Mouse (Mus musculus): ENCODE results near the gene Matn3.

Gene Matn3

DNA sequence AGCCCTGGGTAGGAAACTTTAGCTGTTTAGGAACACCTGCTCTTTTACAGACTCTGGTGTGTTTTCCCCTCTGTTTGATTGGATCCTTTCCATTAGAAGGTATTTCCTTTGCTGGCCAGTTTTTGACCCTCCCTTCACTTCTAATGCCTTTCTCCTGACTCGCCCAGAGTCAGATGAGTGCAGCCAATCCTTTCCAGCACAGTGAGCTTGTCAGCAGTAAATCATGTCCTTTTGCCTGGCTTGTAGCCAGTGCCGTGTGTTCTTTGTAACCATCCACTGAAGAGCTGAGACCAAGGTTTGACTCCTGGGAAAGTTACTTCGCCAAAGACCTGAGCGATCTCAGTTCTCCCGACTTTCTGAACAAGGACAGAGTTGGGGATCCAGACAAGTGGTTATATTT is 12.4 kb upstream of the Matn3 start:
- CTCF ChIA-PET: interaction anchor here (0.6 kb wide), 1 partner anchor 623 kb away, joined by 3 read pairs; no protein-coding TSS in a partner anchor

DNA sequence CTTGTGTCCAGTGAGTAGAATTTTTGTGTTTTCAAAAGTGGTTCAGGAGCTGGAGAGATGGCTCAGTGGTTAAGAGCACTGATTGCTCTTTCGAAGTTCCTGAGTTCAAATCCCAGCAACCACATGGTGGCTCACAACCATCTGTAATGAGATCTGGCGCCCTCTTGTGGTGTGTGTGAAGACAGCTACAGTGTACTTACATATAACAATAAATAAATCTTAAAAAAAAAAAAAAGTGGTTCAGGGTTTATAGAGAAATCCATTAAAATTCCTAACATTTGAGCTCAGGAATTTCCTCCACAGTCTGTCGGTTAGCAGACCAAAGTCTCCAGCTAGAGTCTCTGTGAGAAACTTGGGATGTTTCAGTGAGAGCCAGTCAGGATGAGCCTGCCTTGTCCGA is 11.5 kb upstream of the Matn3 start:
- CTCF ChIA-PET: interaction anchor here (0.6 to 0.8 kb wide), 2 partner anchors 12 to 270 kb away, joined by 3 read pairs; no protein-coding TSS in a partner anchor

DNA sequence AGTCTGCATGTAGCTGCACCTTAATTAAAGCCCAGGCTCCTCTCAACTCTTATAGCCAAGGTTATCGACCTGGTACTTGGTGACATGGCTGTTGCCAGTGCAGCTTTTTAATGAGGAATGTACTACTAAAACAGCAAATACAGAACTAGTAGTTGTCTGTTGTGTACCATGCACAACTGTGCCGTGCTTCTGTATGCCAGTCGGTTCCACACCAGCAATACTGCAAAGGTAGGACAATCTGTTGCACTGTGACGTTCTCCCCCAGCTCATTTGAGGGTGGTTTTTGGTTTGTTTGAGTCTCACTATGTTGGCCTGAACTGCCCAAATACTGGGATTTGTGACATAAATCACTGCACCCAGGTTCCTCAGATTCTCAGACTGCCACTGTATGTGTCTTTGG is 8.2 kb upstream of the Matn3 start:
- CTCF ChIA-PET: interaction anchor here (0.6 kb wide), 1 partner anchor 10 kb away, joined by 11 read pairs; no protein-coding TSS in a partner anchor

DNA sequence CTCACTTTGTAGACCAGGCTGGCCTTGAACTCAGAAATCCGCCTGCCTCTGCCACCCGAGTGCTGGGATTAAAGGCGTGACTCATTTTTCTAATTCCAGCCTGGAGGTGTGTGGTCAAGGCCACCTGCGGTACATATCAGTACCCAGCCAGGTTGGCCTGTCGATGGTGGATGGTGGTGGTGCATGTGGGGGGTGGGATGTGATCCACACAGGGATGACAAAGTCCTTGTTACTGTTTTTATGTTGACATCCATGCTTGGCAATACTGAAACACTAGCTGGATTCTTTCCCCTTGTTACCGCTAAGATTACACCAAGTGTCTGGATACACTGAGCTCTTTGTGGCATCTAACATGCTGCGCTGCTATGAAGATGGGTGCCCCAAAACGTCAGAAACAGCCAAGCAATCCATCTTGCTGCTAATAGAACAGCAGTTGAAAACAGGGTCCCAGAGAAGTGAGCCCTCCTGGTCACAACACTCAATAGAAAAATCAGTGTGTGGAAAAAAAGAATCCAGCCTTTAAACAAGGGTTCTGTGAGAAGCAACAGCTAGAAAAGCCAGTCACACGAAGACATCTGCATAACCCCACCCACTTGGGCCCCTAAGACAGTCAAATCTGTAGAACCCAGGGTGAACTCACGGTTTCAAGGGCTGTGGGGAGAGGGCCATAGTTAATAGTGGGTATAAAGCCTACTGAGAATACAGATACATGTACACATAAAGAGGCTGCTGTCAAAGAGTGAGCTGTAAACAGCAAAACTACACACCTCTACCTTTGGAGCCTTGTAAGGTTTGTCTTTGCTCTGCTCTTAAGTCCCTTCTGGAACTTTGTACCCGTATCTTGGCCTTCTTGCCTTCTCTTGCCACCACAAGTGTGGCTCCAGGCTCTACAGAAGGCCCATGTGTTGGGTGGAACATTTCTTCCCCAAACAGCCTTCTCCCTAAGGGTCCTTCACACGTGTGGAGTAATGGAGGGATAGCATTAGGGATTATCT is 7.4 kb upstream of the Matn3 start:
- CTCF ChIA-PET: interaction anchor here (0.6 kb wide), 1 partner anchor 11 kb away, joined by 11 read pairs; no protein-coding TSS in a partner anchor

DNA sequence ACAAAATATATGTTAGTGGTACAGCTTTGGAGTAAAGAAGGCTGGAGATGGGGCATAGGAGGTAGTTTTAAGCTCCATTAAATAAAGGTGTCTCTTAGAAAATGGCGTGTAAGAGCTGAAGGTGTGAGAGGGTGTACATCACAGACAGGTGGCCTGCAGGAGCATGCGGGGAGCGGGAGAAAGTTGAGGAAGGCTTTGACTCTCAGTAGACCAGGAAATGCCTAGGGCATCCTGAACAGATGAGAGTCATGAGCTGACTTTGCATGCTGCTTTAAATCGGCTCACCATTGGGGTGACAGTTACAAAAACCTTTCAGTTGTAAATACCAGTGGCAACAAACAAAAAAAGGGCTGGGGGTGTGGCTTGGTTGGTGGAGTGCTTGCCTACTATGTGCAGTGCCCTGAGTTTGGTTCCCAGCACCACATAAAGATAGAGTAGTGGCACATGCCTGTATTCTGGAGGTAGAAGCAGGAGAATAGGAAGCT is 6.6 kb upstream of the Matn3 start:
- CTCF ChIA-PET: interaction anchor here (0.5 to 0.7 kb wide), 2 partner anchors 43 to 114 kb away, joined by 3 read pairs; no protein-coding TSS in a partner anchor

DNA sequence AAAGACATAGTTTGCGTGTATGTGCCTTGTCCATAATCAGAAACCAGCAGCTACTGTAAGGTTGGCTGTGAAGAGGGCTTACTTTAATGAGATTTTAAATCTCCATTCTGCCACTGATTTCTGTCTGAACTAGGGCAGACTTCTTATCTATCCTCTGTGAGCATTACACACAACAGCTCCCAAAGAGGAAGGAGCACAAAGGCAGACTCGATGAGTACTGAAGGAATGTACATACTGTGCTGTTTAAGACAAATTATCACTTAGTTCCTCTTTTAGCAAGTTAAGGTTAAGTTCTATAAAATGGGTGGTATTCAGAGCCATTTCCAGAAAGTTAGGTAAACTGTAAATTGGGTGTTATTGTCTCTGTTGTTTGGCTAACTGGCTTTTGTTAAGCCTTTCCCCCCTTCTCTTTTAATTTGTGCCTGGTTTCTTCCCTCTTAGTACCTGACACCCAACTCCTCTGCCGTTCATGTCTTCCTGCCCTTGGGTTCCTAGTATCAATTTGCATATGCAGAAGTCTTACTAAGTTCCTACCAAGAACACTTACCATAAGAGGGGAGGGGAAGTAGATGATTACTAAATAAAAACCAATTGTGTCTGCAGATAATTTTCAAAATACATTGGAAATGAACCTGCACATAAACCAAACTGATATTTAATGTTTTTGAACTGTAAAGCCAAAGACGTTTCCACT is 5.9 kb upstream of the Matn3 start:
- CTCF ChIA-PET: interaction anchor here (0.7 kb wide), 1 partner anchor 115 kb away, joined by 3 read pairs; no protein-coding TSS in a partner anchor

DNA sequence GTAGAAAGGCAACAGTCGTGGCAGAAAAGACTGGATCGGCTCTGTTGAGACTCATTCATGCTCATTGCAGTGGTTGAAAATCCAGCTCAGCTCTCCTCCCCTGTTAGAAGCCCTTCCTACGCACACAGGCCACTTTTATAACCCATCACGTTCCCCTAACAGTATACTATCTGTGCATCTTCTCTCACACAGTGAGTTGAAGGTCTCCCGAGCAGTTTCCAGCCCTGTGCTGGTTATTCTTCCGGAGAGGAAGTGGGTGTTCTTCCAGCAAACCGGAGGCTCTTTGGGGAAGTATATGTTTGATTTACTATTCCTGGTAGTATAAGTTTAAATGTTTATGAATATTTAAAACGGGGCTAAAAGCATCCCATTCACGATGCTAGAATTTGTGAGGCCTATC is 566 bp upstream of the Matn3 start:
- CTCF ChIA-PET: no interaction called here

DNA sequence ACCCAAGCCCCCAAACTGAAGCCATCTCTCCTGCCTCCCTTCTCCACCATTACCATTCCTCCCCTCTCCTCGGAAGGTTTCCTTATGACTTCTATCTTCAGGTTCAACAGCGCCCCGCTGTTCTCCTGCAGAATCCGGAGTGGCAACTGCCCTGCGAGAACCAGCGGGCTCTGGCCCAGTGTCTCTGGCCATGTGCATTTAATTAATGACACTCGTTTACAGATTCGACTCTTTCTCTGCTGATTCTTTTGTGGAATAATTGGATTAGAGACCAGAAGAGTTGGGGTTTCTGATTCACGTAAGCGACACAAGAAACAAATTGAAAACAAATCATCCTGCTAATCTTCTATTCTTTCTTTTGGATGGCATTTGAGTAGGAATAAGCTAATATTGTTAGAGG is 5.4 kb downstream of the Matn3 start:
- CTCF ChIA-PET: no interaction called here

DNA sequence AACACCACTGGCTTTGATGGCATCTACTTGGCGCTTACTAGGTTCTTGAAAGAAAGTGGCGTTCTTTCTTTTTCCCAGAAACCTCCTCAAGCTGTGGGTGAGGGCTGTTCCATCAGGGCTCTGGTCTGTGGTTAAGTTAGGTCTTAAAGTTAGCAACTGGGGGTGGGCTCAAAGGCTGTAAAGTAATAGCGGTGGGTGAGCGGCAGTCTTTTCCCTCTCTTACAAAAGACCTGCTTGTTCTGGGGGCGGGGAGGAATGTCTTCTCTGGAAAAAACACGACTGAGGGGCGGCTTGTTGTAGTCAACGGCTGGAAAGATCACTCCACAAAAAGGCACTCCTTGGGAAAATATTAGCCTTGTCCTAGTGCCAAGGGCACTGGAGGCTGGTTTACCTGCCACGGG is 6.4 kb downstream of the Matn3 start:
- CTCF ChIA-PET: no interaction called here

DNA sequence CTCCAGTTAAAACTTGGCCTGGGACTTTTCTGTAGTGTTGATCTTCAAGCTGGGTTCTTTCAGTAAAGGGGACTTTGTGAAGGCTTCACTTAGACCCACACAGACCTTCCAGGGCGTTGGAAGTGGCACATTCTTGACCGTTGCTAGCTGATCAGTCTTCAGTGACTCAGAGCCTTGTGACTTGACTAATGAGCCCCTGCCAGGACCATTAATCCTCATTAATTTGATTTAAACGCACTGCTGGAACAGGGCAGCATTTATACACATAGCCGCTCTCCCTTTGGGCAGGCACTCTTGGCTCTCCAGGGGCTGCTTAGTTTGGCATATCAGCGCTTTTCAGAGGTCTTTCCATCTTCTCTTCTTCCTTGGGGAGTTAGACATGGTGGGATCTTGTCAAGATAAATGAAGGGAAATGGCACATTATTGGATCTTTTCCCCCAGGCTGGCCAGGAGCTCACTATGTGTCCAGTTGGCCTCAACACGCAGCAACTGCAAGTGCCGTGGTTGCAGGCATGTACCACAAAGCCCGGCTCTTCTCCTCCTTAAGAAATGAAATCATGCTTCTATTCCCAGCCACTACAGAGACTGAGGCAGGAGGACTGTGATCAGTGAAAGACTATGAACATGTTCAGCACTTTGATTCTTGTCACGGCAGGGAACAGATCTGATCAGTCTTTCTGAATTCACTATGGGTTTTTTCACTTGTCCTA is 14.0 kb downstream of the Matn3 start:
- CTCF ChIA-PET: no interaction called here

DNA sequence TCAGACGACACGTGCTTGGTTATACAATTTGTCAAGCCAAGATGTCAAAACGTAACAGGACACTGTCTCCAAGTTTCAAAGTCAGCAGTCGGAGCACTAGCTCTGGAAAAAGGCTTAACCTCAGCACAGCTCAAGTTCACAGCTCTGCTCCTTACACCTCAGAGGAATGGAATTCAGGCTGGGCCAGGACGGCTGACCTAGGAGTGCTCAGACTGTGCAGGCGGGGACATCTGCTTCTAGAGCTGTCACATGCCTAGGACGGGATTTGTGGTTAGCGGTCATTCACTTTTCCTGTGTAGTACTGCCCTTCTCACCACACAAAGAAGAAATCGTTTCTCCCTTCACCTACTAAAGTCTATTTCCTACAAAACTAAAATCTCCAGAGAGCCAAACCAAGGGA is 22.1 kb downstream of the Matn3 start:
- CTCF ChIA-PET: no interaction called here

DNA sequence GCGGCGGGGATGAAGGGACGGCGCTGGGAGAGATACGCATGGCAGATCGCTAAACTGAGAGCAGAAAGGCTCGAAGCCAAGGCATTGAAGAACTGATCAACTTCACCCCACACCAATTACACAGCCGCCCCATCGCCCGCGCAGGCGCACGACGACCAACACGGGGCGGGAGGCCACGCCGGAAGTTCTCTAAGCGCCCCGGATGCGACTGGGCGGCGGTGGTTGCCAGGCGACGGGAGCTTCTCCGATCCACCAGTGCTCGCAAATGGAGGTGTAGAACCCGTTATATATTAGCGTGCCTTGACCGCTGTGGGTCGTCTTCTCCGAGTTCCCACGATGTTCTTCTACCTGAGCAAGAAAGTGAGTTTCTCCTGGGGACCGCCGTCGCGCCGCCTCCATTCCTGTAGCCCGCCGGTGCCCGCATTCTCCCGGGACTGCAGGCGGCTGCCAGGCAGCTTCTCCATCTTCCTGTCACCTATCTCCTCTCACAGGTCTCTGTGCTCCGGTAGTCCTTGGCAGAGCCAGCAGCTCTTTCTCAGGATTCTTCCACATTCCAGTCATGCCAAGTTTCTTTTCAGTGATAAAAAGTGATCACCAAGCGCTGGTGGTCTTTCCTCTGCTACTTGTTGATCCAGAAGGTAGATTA is 26.2 kb downstream of the Matn3 start, which contains the start of gene Wdr35:
Gene Wdr35, plus strand, starts transcription at position 73 of the 646 bp plus-strand sequence.
- CTCF ChIA-PET: interaction anchor here (0.6 kb wide), 1 partner anchor 51 kb away, joined by 3 read pairs; no protein-coding TSS in a partner anchor

DNA sequence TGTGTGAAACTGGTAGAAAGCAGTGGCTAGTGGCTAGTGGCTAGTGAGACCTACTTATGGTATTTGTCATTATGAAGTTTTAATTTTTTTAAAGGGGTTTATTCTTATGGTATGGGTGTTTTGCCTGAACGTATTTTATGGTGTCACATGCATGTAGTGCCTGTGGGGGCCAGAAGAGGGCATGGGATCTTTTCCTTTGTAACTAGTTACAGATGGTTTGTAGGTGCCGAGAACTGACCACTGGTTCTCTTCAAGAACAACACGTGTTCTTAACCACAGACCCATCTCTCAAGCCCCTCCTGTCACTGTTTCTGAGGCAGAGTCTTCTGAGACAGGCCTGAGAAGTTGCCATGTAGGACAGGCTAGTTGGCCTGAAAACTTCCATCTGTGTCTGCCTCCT is 27.3 kb downstream of the Matn3 start:
- CTCF ChIA-PET: no interaction called here

DNA sequence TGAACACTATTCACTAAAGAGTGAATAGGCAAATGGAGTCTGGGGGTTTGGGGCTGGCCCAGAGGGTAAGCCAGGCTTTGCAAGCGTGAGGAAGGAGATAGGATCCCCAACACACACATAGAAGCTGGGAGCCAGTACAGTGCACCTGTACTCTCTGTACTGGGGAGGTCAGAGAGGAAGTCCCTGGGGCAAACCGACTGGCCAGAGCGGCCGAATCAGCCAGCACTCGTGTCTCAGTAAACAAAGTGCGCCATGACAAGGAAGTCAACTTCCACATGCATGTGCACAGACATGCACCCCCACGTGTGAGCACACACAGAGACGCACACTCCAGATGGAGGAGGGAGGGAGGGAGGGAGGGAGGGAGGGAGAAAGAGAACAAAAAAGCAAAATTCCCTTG is 45.5 kb downstream of the Matn3 start:
- CTCF ChIA-PET: no interaction called here

DNA sequence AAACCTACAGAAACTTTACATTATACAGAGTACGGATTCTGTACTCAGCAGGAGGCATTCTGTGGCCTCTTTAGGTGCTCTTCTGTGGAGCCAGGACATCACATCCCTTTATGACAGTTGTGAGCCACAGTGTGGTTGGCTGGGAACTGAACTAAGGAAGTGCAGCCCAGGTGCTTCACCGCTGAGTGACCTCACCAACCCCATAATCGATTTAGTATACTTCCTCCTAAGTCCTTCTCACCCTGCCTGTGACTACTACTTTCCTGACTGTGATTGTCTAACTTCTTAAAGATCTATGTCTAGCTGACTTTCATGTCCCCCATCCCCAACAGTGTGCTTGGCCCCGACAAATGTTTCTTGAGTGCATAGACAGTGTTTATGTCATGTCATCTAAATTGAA is 50.6 kb downstream of the Matn3 start:
- CTCF ChIA-PET: no interaction called here

DNA sequence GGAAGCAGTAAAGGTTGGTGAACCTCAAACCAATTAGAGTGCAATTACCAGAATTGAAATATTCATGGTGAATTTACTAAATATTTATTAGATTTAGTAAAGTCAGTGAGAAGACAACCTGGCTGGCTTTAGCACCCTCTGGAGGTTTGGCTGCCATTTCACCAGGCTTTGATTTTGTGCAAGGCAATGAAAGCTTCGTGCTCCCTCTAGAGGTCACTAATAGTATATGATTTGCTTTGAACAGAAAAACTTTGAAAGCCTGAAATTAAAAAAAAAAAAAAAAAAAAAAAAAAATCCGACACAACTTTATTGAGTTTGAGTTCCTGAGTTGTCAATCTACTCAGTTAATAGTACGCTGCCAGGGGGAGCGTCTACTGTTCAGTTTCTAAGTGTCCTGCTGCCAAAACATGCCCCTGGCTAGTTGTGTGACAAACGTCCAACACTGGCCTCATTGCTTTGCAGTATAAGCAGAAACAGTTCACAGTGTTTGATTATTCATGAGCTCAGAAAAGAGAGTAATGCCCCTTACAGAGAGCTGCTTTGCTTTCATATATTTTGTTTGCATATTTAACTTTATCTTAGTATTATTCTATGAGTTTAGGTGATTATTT is 54.4 kb downstream of the Matn3 start:
- CTCF ChIA-PET: interaction anchor here (0.6 to 1.8 kb wide), 2 partner anchors 78 to 112 kb away, joined by 3 to 5 read pairs; no protein-coding TSS in a partner anchor

DNA sequence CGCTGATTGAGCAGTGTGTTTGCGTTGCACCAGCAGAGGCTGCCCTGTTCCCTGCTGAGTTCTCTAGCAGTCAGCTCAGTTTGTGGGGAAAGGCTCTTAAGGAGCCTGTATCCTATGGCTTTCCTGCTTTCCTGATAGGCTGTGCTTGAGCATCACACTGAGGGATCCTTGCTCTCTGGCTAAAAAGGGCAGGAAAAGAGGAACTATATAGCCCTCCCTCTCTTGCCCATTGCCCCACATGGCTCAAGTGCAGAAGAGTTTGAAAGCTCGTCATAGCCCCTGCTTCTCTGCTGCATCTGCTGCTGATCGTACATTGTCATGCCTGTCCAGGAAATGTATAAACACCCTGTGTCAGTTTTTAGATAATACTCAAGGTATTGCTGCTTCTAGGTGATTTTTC is 59.4 kb downstream of the Matn3 start:
- CTCF ChIA-PET: no interaction called here

DNA sequence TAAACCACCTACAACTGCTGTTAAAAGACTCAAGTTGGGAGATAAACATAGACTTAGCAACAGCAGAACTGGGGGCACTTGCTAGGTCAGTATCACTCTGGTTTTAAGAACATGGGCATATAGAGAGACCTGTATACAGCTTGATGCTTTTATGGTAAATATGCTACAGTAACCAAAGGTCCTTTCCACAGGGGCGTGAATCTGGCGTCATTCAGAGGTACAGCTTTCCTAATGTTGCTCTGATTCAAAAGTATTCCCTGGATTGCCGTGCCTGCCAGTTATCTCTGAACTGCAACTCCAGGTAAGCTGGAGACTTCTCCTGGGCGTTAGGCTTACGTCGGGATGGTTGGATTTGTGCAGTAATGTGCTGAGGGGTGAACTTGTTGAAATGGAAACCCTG is 60.1 kb downstream of the Matn3 start:
- CTCF ChIA-PET: no interaction called here

DNA sequence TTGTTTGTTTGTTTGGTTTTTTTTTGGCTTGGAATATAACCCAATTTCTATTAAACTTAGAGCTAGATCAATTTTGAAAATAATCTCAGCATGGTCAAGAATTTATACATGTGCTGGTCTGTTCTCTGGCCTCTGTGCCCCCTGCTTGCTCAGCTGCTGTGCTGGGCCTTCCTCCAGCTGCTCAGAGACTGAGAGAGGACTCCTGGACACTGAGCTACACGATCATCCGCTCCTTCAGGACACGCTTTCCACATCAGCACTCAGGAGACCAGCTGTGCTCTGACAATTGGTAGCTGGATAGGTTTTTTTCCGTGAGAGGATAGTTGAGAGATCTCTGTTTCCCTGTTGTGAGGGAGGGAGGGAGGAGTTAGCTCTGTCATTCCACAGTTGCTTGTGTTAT is 62.6 kb downstream of the Matn3 start:
- CTCF ChIA-PET: no interaction called here

DNA sequence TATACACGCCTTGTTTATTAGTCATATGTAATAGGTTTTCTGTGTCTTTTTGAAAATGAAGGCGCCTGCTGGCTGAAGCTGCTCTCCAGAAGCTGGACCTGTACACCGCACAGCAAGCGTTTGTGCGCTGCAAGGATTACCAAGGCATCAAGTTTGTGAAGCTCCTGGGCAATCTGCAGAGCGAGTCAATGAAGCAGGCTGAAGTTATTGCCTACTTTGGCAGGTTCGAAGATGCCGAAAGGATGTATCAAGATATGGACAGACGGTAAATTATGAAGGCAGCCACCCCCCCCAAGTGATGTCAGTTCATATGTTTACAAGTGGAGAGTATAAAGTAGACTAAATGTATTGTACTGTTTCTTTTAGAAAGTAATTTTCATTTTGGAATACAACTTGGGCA is 68.6 kb downstream of the Matn3 start:
- CTCF ChIA-PET: no interaction called here

DNA sequence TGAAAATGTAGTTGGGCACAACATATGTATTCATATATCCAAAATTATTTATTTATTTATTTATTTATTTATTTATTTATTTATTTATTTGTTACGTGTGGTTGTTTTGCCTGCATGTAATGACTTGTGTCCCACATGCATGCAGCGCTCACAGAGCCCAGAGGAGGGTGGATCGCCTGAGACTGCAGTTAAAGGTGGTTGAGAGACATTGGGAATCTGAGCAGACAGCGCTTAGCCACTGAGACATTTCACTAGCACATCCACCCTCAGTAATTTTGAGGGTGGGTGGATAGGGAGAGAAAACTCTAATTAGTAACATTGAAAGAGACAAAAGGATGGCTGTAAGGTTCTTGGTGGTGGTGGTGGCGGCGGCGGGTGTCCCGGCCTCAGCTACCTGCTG is 72.7 kb downstream of the Matn3 start:
- CTCF ChIA-PET: no interaction called here

Measured in spleen, embryonic (tissue).